Mouse (Mus musculus) ZHBTc4 (cell line): ENCODE results near the gene Gm14781.
"Not testable (repeated sequence)": the region's sequence is repeated elsewhere in the genome, so short reads cannot be mapped to it uniquely, and the experiment has no call there.

Experiments used
- DNase-seq: peaks from one replicate; pipeline ENCODE4 v3.0.0-alpha.2; 2011; ENCODE audit warnings: low read depth, low spot score

Gm14781 gene

DNA sequence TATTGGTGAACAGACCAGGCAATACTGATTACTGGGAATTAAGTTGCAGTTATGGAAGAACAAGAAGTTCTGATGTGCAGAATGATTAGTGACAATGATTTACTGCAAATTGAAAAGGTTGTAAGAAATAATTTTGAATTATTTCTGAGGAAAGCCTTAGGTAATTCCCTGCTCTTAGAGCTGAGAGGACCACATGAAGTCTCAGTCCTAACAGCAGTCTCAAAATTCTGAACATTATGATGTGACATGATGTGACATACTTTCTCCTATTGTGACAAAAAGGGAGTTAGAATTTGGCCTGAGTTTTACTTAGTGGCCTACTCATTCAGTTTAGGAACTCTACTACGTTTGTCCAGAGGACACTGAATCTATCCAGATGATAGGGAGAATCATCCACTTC lies at the start of gene Gm14781:
Gene Gm14781 (plus strand): TSS at position 301 of the 400 bp plus-strand sequence.
- DNase-seq: not testable (repeated sequence)

DNA sequence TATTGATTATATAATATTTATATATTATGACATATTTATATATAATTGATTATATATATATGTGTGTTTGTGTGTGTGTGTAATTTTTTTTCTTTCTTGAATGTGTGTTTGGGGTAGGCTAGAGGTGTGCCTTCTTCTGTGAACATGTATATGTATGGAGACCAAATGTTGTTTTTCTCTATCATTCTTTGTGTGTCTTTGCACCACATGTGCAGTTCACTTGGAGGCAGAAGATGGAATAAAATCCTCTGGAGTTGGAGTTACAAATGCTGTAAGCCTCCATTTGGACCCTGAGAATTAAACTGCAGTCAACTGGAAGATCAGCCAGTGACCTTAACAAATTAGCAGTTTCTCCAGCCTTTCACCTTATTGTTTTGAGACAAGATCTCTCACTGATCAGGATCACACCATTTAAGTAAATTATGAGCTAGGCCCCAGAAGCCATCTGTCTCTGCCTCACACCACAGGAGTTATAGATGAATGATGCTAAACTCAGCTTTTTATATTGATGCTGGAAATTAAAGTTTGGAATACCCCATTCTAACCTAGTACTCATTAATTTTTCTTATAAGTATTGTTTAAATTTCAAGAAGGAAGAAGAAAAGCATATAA lies 23.1 kb downstream of the Gm14781 start:
- not testable (repeated sequence) for DNase-seq
